Mouse (Mus musculus): ENCODE data around the gene Spon1. TPM values are rescaled to one million over a fixed set of nuclear protein-coding genes. Genes with fewer than 3 reads are reported as not detected.

Spon1 gene
- polyA plus RNA-seq, 1 experiment = 38.2 TPM

- WGBS = 51% methylated on average over 5 of the region's 5 CpGs
- TF ChIP-seq POLR2A (IDR thresholded peaks at IDR 0.05; ENCODE audit: borderline replicate concordance, insufficient read depth, low read length) (no peak), CTCF (IDR thresholded peaks at IDR 0.05; ENCODE audit: borderline replicate concordance, insufficient read depth, low read depth, low read length) (no peak)
- Histone ChIP-seq H3K4me1 (ENCODE audit: control insufficient read depth, insufficient read depth, low read length) (peaks cover 12% of the 10 kb centered on the region), H3K4me3 (replicated peaks; ENCODE audit: insufficient read depth, low read depth, low read length) (no peak overlapping the region), H3K27me3 (ENCODE audit: control insufficient read depth, insufficient read depth, low read length) (no peaks in the 10 kb centered on the region), H3K27ac (ENCODE audit: insufficient read depth, low read length) (no peak overlapping the region)
- DNase-seq = no peak
Measured at GRCm38 (mm10) chr7:113825498-113826205, 59.9 kb downstream of the Spon1 start.

GRCm38 (mm10) chr7:113826510-113826909, 60.7 kb downstream of the Spon1 start:
- no peak for DNase-seq
- Histone ChIP-seq H3K27ac (ENCODE audit: insufficient read depth, low read length) (no peak overlapping the region), H3K4me1 (ENCODE audit: control insufficient read depth, insufficient read depth, low read length) (peaks cover 10% of the 10 kb centered on the region), H3K27me3 (ENCODE audit: control insufficient read depth, insufficient read depth, low read length) (no peaks in the 10 kb centered on the region), H3K4me3 (replicated peaks; ENCODE audit: insufficient read depth, low read depth, low read length) (no peak overlapping the region)
- WGBS = 86% methylated on average over 1 of the region's 1 CpGs
- TF ChIP-seq POLR2A (IDR thresholded peaks at IDR 0.05; ENCODE audit: borderline replicate concordance, insufficient read depth, low read length) = no peak
- TF ChIP-seq CTCF (IDR thresholded peaks at IDR 0.05; ENCODE audit: borderline replicate concordance, insufficient read depth, low read depth, low read length) = no peak

GRCm38 (mm10) chr7:113828122-113828571, 62.3 kb downstream of the Spon1 start:
- Histone ChIP-seq H3K4me1 (ENCODE audit: control insufficient read depth, insufficient read depth, low read length) (peaks cover 10% of the 10 kb centered on the region), H3K27me3 (ENCODE audit: control insufficient read depth, insufficient read depth, low read length) (no peaks in the 10 kb centered on the region), H3K27ac (ENCODE audit: insufficient read depth, low read length) (no peak overlapping the region), H3K4me3 (replicated peaks; ENCODE audit: insufficient read depth, low read depth, low read length) (no peak overlapping the region)
- TF ChIP-seq POLR2A (IDR thresholded peaks at IDR 0.05; ENCODE audit: borderline replicate concordance, insufficient read depth, low read length) (no peak), CTCF (IDR thresholded peaks at IDR 0.05; ENCODE audit: borderline replicate concordance, insufficient read depth, low read depth, low read length) (no peak)
- WGBS = 52% methylated on average over 2 of the region's 2 CpGs
- DNase-seq = no peak

- H3K4me3 ChIP-seq (replicated peaks; ENCODE audit: insufficient read depth, low read depth, low read length) = no peak overlapping the region
- no peak for TF ChIP-seq CTCF (IDR thresholded peaks at IDR 0.05; ENCODE audit: borderline replicate concordance, insufficient read depth, low read depth, low read length)
- no peak for TF ChIP-seq POLR2A (IDR thresholded peaks at IDR 0.05; ENCODE audit: borderline replicate concordance, insufficient read depth, low read length)
- no peak overlapping the region for H3K27ac ChIP-seq (ENCODE audit: insufficient read depth, low read length)
- no peaks in the 10 kb centered on the region for H3K27me3 ChIP-seq (ENCODE audit: control insufficient read depth, insufficient read depth, low read length)
- H3K4me1 ChIP-seq (ENCODE audit: control insufficient read depth, insufficient read depth, low read length) = peaks cover 10% of the 10 kb centered on the region
- WGBS = 78% methylated on average over 2 of the region's 2 CpGs
- DNase-seq = no peak
Measured at GRCm38 (mm10) chr7:113828576-113828975, 62.8 kb downstream of the Spon1 start.

GRCm38 (mm10) chr7:113837151-113837550, 71.4 kb downstream of the Spon1 start:
- Histone ChIP-seq H3K4me1 (ENCODE audit: control insufficient read depth, insufficient read depth, low read length) (no peaks in the 10 kb centered on the region; the same call in 1 of the 2 replicates), H3K27ac (ENCODE audit: insufficient read depth, low read length) (no peak overlapping the region), H3K27me3 (ENCODE audit: control insufficient read depth, insufficient read depth, low read length) (no peaks in the 10 kb centered on the region), H3K4me3 (replicated peaks; ENCODE audit: insufficient read depth, low read depth, low read length) (no peak overlapping the region)
- 89% methylated on average over 4 of the region's 4 CpGs for WGBS
- DNase-seq = no peak
- TF ChIP-seq CTCF (IDR thresholded peaks at IDR 0.05; ENCODE audit: borderline replicate concordance, insufficient read depth, low read depth, low read length) (no peak), POLR2A (IDR thresholded peaks at IDR 0.05; ENCODE audit: borderline replicate concordance, insufficient read depth, low read length) (no peak)

- Histone ChIP-seq H3K27ac (ENCODE audit: insufficient read depth, low read length) (no peak overlapping the region), H3K4me3 (replicated peaks; ENCODE audit: insufficient read depth, low read depth, low read length) (no peak overlapping the region), H3K4me1 (ENCODE audit: control insufficient read depth, insufficient read depth, low read length) (no peaks in the 10 kb centered on the region; the same call in 1 of the 2 replicates), H3K27me3 (ENCODE audit: control insufficient read depth, insufficient read depth, low read length) (no peaks in the 10 kb centered on the region)
- WGBS = 33% methylated on average over 8 of the region's 8 CpGs
- TF ChIP-seq CTCF (IDR thresholded peaks at IDR 0.05; ENCODE audit: borderline replicate concordance, insufficient read depth, low read depth, low read length) (no peak), POLR2A (IDR thresholded peaks at IDR 0.05; ENCODE audit: borderline replicate concordance, insufficient read depth, low read length) (no peak)
- DNase-seq = peak in 1 of 2 experiments; percentile 49
Measured at GRCm38 (mm10) chr7:113839431-113839830, 73.6 kb downstream of the Spon1 start.

- no peak for DNase-seq
- TF ChIP-seq POLR2A (IDR thresholded peaks at IDR 0.05; ENCODE audit: borderline replicate concordance, insufficient read depth, low read length) = no peak
- no peak for TF ChIP-seq CTCF (IDR thresholded peaks at IDR 0.05; ENCODE audit: borderline replicate concordance, insufficient read depth, low read depth, low read length)
- Histone ChIP-seq H3K27me3 (ENCODE audit: control insufficient read depth, insufficient read depth, low read length) (no peaks in the 10 kb centered on the region), H3K27ac (ENCODE audit: insufficient read depth, low read length) (no peak overlapping the region), H3K4me3 (replicated peaks; ENCODE audit: insufficient read depth, low read depth, low read length) (no peak overlapping the region), H3K4me1 (ENCODE audit: control insufficient read depth, insufficient read depth, low read length) (peaks cover 4% of the 10 kb centered on the region)
- 93% methylated on average over 2 of the region's 2 CpGs for WGBS
Measured at GRCm38 (mm10) chr7:113841521-113841920, 75.7 kb downstream of the Spon1 start.

- no peak for TF ChIP-seq POLR2A (IDR thresholded peaks at IDR 0.05; ENCODE audit: borderline replicate concordance, insufficient read depth, low read length)
- TF ChIP-seq CTCF (IDR thresholded peaks at IDR 0.05; ENCODE audit: borderline replicate concordance, insufficient read depth, low read depth, low read length) = no peak
- no peak overlapping the region for H3K27ac ChIP-seq (ENCODE audit: insufficient read depth, low read length)
- no peak for DNase-seq
- no peaks in the 10 kb centered on the region for H3K27me3 ChIP-seq (ENCODE audit: control insufficient read depth, insufficient read depth, low read length)
- no peak overlapping the region for H3K4me3 ChIP-seq (replicated peaks; ENCODE audit: insufficient read depth, low read depth, low read length)
- peaks cover 4% of the 10 kb centered on the region for H3K4me1 ChIP-seq (ENCODE audit: control insufficient read depth, insufficient read depth, low read length)
- 91% methylated on average over 2 of the region's 2 CpGs for WGBS
Measured at GRCm38 (mm10) chr7:113843150-113843549, 77.4 kb downstream of the Spon1 start.

Data from cerebellum, adult 2 months (tissue).